Comparison of ENCODE assay signal across 23 mouse cellular contexts in genomic region chr2:73146111-73146510, GRCm38 (mm10).
DNase-seq lines count a peak whose midpoint lies in the region; ATAC-seq and TF ChIP-seq lines count a peak whose summit lies in the region.
"Had no signal": no experiment of that assay in that cellular context is flagged by ENCODE, and none has a peak within 500 bp of the region (broad histone marks: within the 10 kb centered on the region; RNA-seq: fewer than 3 reads in every experiment).

No protein-coding gene starts in this region.

- TF ChIP-seq POLR2A in MEL (IDR thresholded peaks at IDR 0.05; ENCODE audit: control insufficient read depth in 1 of 2, insufficient read depth in 1 of 2, low read depth in 1 of 2, low read length in 2 of 2, poor library complexity in 1 of 2) = no peak
- TF ChIP-seq POLR2A in thymus, adult 2 months (IDR thresholded peaks at IDR 0.05; ENCODE audit: control insufficient read depth, extremely low read depth, insufficient read depth, low read length, poor library complexity) = no peak

- H3K4me3 ChIP-seq in MEL (ENCODE audit: control insufficient read depth in 1 of 2, insufficient read depth in 1 of 2, low read depth in 2 of 2, low read length in 2 of 2) = no peak overlapping the region
- H3K4me3 ChIP-seq in thymus, adult 2 months (ENCODE audit: control insufficient read depth, insufficient read depth, low read length) = no peak overlapping the region
- H3K4me3 ChIP-seq in intestine, embryonic 15.5 days (replicated peaks) = no peak overlapping the region
- no peak overlapping the region for H3K4me3 ChIP-seq in left cerebral cortex, adult 2 months
- H3K4me3 ChIP-seq: embryonic facial prominence, embryonic 10.5 days; heart, embryonic 13.5 days; hindbrain, embryonic 12.5 days; limb, embryonic 12.5 days had no signal

- no peak for TF ChIP-seq EP300 in MEL (IDR thresholded peaks at IDR 0.05; ENCODE audit: low read depth in 1 of 2, low read length in 2 of 2)

- TF ChIP-seq CTCF in MEL (IDR thresholded peaks at IDR 0.05 in 2 of 3, conservative IDR thresholded peaks at IDR 0.05 in 1 of 3; ENCODE audit: control insufficient read depth in 1 of 3, insufficient read depth in 1 of 3, low read depth in 2 of 3, low read length in 3 of 3, poor library complexity in 1 of 3, severe bottlenecking in 1 of 3) = no peak
- TF ChIP-seq CTCF in thymus, adult 2 months (IDR thresholded peaks at IDR 0.05; ENCODE audit: borderline replicate concordance, control insufficient read depth, extremely low read depth, insufficient read depth, low read length, poor library complexity) = no peak
- TF ChIP-seq CTCF in left cerebral cortex, adult 2 months (IDR thresholded peaks at IDR 0.05) = no peak

- H3K27me3 ChIP-seq in MEL (ENCODE audit: control insufficient read depth in 1 of 2, insufficient read depth in 2 of 2, low read length in 2 of 2) = no peaks in the 10 kb centered on the region; a peak in 3 of 4 replicates
- no peaks in the 10 kb centered on the region for H3K27me3 ChIP-seq in thymus, adult 2 months (ENCODE audit: control insufficient read depth, insufficient read depth, low read length)
- no peaks in the 10 kb centered on the region for H3K27me3 ChIP-seq in intestine, embryonic 15.5 days (replicated peaks)
- H3K27me3 ChIP-seq: heart, embryonic 13.5 days; limb, embryonic 12.5 days had no signal

- 7% methylated on average over 2 of the region's 2 CpGs for WGBS in thymus, adult 2 months
- 71% methylated on average over 2 of the region's 2 CpGs for WGBS in intestine, embryonic 15.5 days

- TF ChIP-seq RAD21 in MEL (IDR thresholded peaks at IDR 0.05; ENCODE audit: low read depth, low read length) = no peak

- no peaks in the 10 kb centered on the region for H3K79me2 ChIP-seq in MEL (ENCODE audit: control insufficient read depth, insufficient read depth, low read length, poor library complexity)

- peaks cover 0 to 2% of the 10 kb centered on the region in 2 experiments; a peak in 2 of 4 replicates for H3K4me1 ChIP-seq in MEL (ENCODE audit: control insufficient read depth in 1 of 2, insufficient read depth in 2 of 2, low read length in 2 of 2)
- H3K4me1 ChIP-seq in thymus, adult 2 months (replicated peaks; ENCODE audit: control insufficient read depth, insufficient read depth, low read length) = peaks cover 3% of the 10 kb centered on the region
- peaks cover 4% of the 10 kb centered on the region; the same call in 1 of the 2 replicates for H3K4me1 ChIP-seq in intestine, embryonic 15.5 days (replicated peaks)

- intact Hi-C loops in left cerebral cortex, adult 2 months (cut with DNase I) = no loop called here

- peak; percentile 49 to 60; a peak in 3 of 4 replicates for ATAC-seq in hematopoietic stem cell, adult 5-6 weeks (replicated peaks in 1 of 2; ENCODE audit: insufficient read depth in 1 of 2, low FRiP score in 2 of 2, low TSS enrichment in 1 of 2, low read depth in 1 of 2, poor library complexity in 2 of 2, severe bottlenecking in 2 of 2)
- no peak for ATAC-seq in intestine, embryonic 15.5 days
- ATAC-seq: forebrain, embryonic 16.5 days; liver, postnatal 0 days; lung, postnatal 0 days had no signal

- no peak overlapping the region for H3K27ac ChIP-seq in MEL (ENCODE audit: control insufficient read depth, low read depth, low read length)
- H3K27ac ChIP-seq in thymus, adult 2 months (ENCODE audit: control insufficient read depth, insufficient read depth, low read length) = peak overlapping the region; percentile 71; the same call in 1 of the 2 replicates
- no peak overlapping the region for H3K27ac ChIP-seq in intestine, embryonic 15.5 days
- H3K27ac ChIP-seq in left cerebral cortex, adult 2 months = no peak overlapping the region
- H3K27ac ChIP-seq: embryonic facial prominence, embryonic 10.5 days; heart, embryonic 13.5 days; hindbrain, embryonic 12.5 days; limb, embryonic 12.5 days had no signal

- no peaks in the 10 kb centered on the region for H3K9me3 ChIP-seq in MEL (replicated peaks; ENCODE audit: insufficient read depth, low read length)
- no peaks in the 10 kb centered on the region for H3K9me3 ChIP-seq in intestine, embryonic 15.5 days
- H3K9me3 ChIP-seq: embryonic facial prominence, embryonic 10.5 days; heart, embryonic 13.5 days; hindbrain, embryonic 12.5 days; limb, embryonic 12.5 days had no signal

- H3K9ac ChIP-seq in MEL (ENCODE audit: control insufficient read depth, low read depth, low read length, poor library complexity, severe bottlenecking) = no peak overlapping the region
- H3K9ac ChIP-seq in intestine, embryonic 15.5 days = no peak overlapping the region
- H3K9ac ChIP-seq: heart, embryonic 13.5 days; hindbrain, embryonic 12.5 days; limb, embryonic 12.5 days; liver, postnatal 0 days had no signal

- no peaks in the 10 kb centered on the region; a peak in 1 of 4 replicates for H3K36me3 ChIP-seq in MEL (ENCODE audit: control insufficient read depth in 1 of 2, insufficient read depth in 2 of 2, low read length in 2 of 2)
- H3K36me3 ChIP-seq in thymus, adult 2 months (ENCODE audit: control insufficient read depth, insufficient read depth, low read length) = no peaks in the 10 kb centered on the region
- no peaks in the 10 kb centered on the region for H3K36me3 ChIP-seq in intestine, embryonic 15.5 days
- H3K36me3 ChIP-seq: embryonic facial prominence, embryonic 10.5 days; hindbrain, embryonic 12.5 days; limb, embryonic 12.5 days had no signal

- H3K4me2 ChIP-seq in intestine, embryonic 15.5 days (replicated peaks) = no peak overlapping the region
- H3K4me2 ChIP-seq: heart, embryonic 13.5 days; hindbrain, embryonic 12.5 days; limb, embryonic 12.5 days; liver, embryonic 11.5 days had no signal

- peak; percentile 17 for DNase-seq in MEL (ENCODE audit: low read depth, low spot score)
- DNase-seq in thymus, adult 2 months = peak; percentile 39
- DNase-seq in thymus, postnatal 4 days = peak; percentile 47
- DNase-seq in testis, postnatal 14 days (ENCODE audit: low spot score) = no peak
- DNase-seq in left cerebral cortex, adult 2 months (ENCODE audit: extremely low spot score in 1 of 2, low spot score in 2 of 2) = no peak
- DNase-seq: adrenal gland, adult 8-10 months; cerebellum, adult 9-10 months; gastrocnemius, postnatal 10 days; heart, adult 18-20 months; heart, postnatal 14 days; kidney, adult 18-20 months; liver, postnatal 0 days; midbrain, embryonic 14.5 days; right cerebral cortex, postnatal 14 days had no signal

TF ChIP-seq in MEL, 35 proteins besides CTCF, POLR2A, EP300 and RAD21:
- TF ChIP-seq KAT2A (conservative IDR thresholded peaks at IDR 0.05; ENCODE audit: low read depth, low read length) (no peak), SIN3A (IDR thresholded peaks at IDR 0.05; ENCODE audit: low read length) (no peak), POLR2AphosphoS5 (IDR thresholded peaks at IDR 0.05; ENCODE audit: borderline replicate concordance, low read depth, low read length) (no peak), BHLHE40 (IDR thresholded peaks at IDR 0.05; ENCODE audit: borderline replicate concordance, low read depth, low read length) (no peak), ZNF384 (IDR thresholded peaks at IDR 0.05; ENCODE audit: low read depth, low read length) (no peak), ELF1 (IDR thresholded peaks at IDR 0.05; ENCODE audit: low read depth, low read length) (no peak), E2F4 (IDR thresholded peaks at IDR 0.05; ENCODE audit: borderline replicate concordance, low read depth, low read length) (no peak), ETS1 (IDR thresholded peaks at IDR 0.05; ENCODE audit: low read depth, low read length) (no peak), USF2 (IDR thresholded peaks at IDR 0.05; ENCODE audit: borderline replicate concordance in 1 of 2, insufficient read depth in 1 of 2, low read depth in 1 of 2, low read length in 2 of 2) (no peak), MEF2A (IDR thresholded peaks at IDR 0.05; ENCODE audit: extremely low read depth, insufficient replicate concordance, low read depth, low read length, poor library complexity, severe bottlenecking) (no peak), CHD2 (IDR thresholded peaks at IDR 0.05; ENCODE audit: low read length) (no peak)

Comparison
In these comparisons a context has a peak if more than half of its experiments do, and no peak if none do; other contexts are left out.
1. DNase-seq: peak in MEL (single experiment), thymus, adult 2 months (single experiment) and thymus, postnatal 4 days (single experiment); none in testis, postnatal 14 days (single experiment) and left cerebral cortex, adult 2 months (0 of 2).